ENCODE assay signal across 20 mouse cellular contexts in genomic region chr12:43489896-43490295, GRCm38 (mm10).
DNase-seq lines count a peak whose midpoint lies in the region; ATAC-seq and TF ChIP-seq lines count a peak whose summit lies in the region.
"Had no signal": no experiment of that assay in that cellular context is flagged by ENCODE, and none has a peak within 500 bp of the region (broad histone marks: within the 10 kb centered on the region; RNA-seq: fewer than 3 reads in every experiment).

No protein-coding gene starts in this region.

- TF ChIP-seq RAD21 in MEL (IDR thresholded peaks at IDR 0.05; ENCODE audit: low read depth, low read length), result no peak

- H3K79me2 ChIP-seq in MEL (ENCODE audit: control insufficient read depth, insufficient read depth, low read length, poor library complexity), result no peaks in the 10 kb centered on the region

- ATAC-seq in G1E (ENCODE audit: extremely low read depth, insufficient number of reproducible peaks, low FRiP score, poor library complexity, severe bottlenecking), result peak; percentile 43; the same call in 1 of the 2 replicates
- ATAC-seq: activated CD4-positive, CD25-positive, alpha-beta regulatory T cell, adult 4 months; CD4-positive, CD25-positive, alpha-beta regulatory T cell, adult 4 months; Patski had no signal

- no peaks in the 10 kb centered on the region for H3K27me3 ChIP-seq in G1E (ENCODE audit: insufficient read depth, low read length)
- no peaks in the 10 kb centered on the region for H3K27me3 ChIP-seq in MEL (ENCODE audit: control insufficient read depth in 1 of 2, insufficient read depth in 2 of 2, low read length in 2 of 2)
- H3K27me3 ChIP-seq in embryonic facial prominence, embryonic 10.5 days (replicated peaks; ENCODE audit: low read depth, poor library complexity, severe bottlenecking), result no peaks in the 10 kb centered on the region
- H3K27me3 ChIP-seq: CH12.LX, Patski had no signal

- TF ChIP-seq EP300 in MEL (IDR thresholded peaks at IDR 0.05; ENCODE audit: low read depth in 1 of 2, low read length in 2 of 2), result peak; percentile 72 to 73

- TF ChIP-seq POLR2A in MEL (IDR thresholded peaks at IDR 0.05; ENCODE audit: control insufficient read depth in 1 of 2, insufficient read depth in 1 of 2, low read depth in 1 of 2, low read length in 2 of 2, poor library complexity in 1 of 2), result no peak

- H3K36me3 ChIP-seq in G1E (replicated peaks), result no peaks in the 10 kb centered on the region
- peaks cover 0 to 7% of the 10 kb centered on the region in 2 experiments; a peak in 2 of 4 replicates for H3K36me3 ChIP-seq in MEL (ENCODE audit: control insufficient read depth in 1 of 2, insufficient read depth in 2 of 2, low read length in 2 of 2)
- H3K36me3 ChIP-seq in embryonic facial prominence, embryonic 10.5 days (replicated peaks), result no peaks in the 10 kb centered on the region

- H3K9me3 ChIP-seq in G1E (replicated peaks), result no peaks in the 10 kb centered on the region
- no peaks in the 10 kb centered on the region for H3K9me3 ChIP-seq in MEL (replicated peaks; ENCODE audit: insufficient read depth, low read length)
- H3K9me3 ChIP-seq in embryonic facial prominence, embryonic 10.5 days, result no peaks in the 10 kb centered on the region

- no peak overlapping the region; the same call in 1 of the 2 replicates for H3K27ac ChIP-seq in MEL (ENCODE audit: control insufficient read depth, low read depth, low read length)
- H3K27ac ChIP-seq in embryonic facial prominence, embryonic 10.5 days (replicated peaks), result no peak overlapping the region

- 86% methylated on average over 1 of the region's 1 CpGs for WGBS in embryonic facial prominence, embryonic 10.5 days

- no peak for TF ChIP-seq CTCF in G1E (IDR thresholded peaks at IDR 0.05; ENCODE audit: low read depth, low read length)
- TF ChIP-seq CTCF in MEL (IDR thresholded peaks at IDR 0.05 in 2 of 3, conservative IDR thresholded peaks at IDR 0.05 in 1 of 3; ENCODE audit: control insufficient read depth in 1 of 3, insufficient read depth in 1 of 3, low read depth in 2 of 3, low read length in 3 of 3, poor library complexity in 1 of 3, severe bottlenecking in 1 of 3), result no peak

- DNase-seq in G1E (ENCODE audit: low spot score), result no peak
- DNase-seq in MEL (ENCODE audit: low read depth, low spot score), result peak; percentile 36
- no peak for DNase-seq in frontal cortex, postnatal 10 days (ENCODE audit: low spot score in 2 of 2)
- no peak for DNase-seq in embryonic facial prominence, embryonic 10.5 days (ENCODE audit: low spot score)
- DNase-seq: adrenal gland, adult 2 months; adrenal gland, adult 8-10 months; adrenal gland, postnatal 10 days; adrenal gland, postnatal 14 days; adrenal gland, postnatal 25 days; adrenal gland, postnatal 36 days; B cell, adult 2 months; cerebellum, adult 11 months; cerebellum, adult 11-12 months; cerebellum, adult 18-20 months; cerebellum, adult 2 months; cerebellum, adult 8-10 months had no signal

- no peak overlapping the region for H3K4me3 ChIP-seq in G1E (ENCODE audit: low read depth, low read length)
- peak overlapping the region in 1 of 2 experiments; percentile 76; a peak in 2 of 4 replicates for H3K4me3 ChIP-seq in MEL (ENCODE audit: control insufficient read depth in 1 of 2, insufficient read depth in 1 of 2, low read depth in 2 of 2, low read length in 2 of 2)
- no peak overlapping the region for H3K4me3 ChIP-seq in embryonic facial prominence, embryonic 10.5 days

- no peaks in the 10 kb centered on the region for H3K4me1 ChIP-seq in G1E (ENCODE audit: insufficient read depth, low read depth, low read length)
- H3K4me1 ChIP-seq in MEL (ENCODE audit: control insufficient read depth in 1 of 2, insufficient read depth in 2 of 2, low read length in 2 of 2), result peaks cover 0 to 14% of the 10 kb centered on the region in 2 experiments; a peak in 2 of 4 replicates
- H3K4me1 ChIP-seq in embryonic facial prominence, embryonic 10.5 days, result no peaks in the 10 kb centered on the region

- no peak overlapping the region for H3K9ac ChIP-seq in MEL (ENCODE audit: control insufficient read depth, low read depth, low read length, poor library complexity, severe bottlenecking)

TF ChIP-seq in MEL, 35 proteins besides CTCF, POLR2A, EP300 and RAD21:
- peak; percentile 80 for TF ChIP-seq GATA1 (IDR thresholded peaks at IDR 0.05; ENCODE audit: low read depth, low read length)
- TF ChIP-seq BHLHE40 (IDR thresholded peaks at IDR 0.05; ENCODE audit: borderline replicate concordance, low read depth, low read length), result no peak
- peak; percentile 33; the same call in 1 of the 2 replicates for TF ChIP-seq SIN3A (IDR thresholded peaks at IDR 0.05; ENCODE audit: low read length)
- TF ChIP-seq MAFK (IDR thresholded peaks at IDR 0.05; ENCODE audit: borderline replicate concordance, low read depth, low read length), result no peak
- TF ChIP-seq ETS1 (IDR thresholded peaks at IDR 0.05; ENCODE audit: low read depth, low read length), result peak; percentile 88
- TF ChIP-seq NRF1 (IDR thresholded peaks at IDR 0.05; ENCODE audit: insufficient read depth, low read depth, low read length, poor library complexity, severe bottlenecking), result no peak
- TF ChIP-seq RCOR1 (IDR thresholded peaks at IDR 0.05; ENCODE audit: low read depth, low read length), result peak; percentile 69
- peak; percentile 87 for TF ChIP-seq TCF12 (IDR thresholded peaks at IDR 0.05; ENCODE audit: low read depth, low read length)
- peak; percentile 18; the same call in 1 of the 2 replicates for TF ChIP-seq HCFC1 (IDR thresholded peaks at IDR 0.05; ENCODE audit: low read depth, low read length)
- TF ChIP-seq ZNF384 (IDR thresholded peaks at IDR 0.05; ENCODE audit: low read depth, low read length), result no peak
